ENCODE assay signal across 8 mouse cellular contexts in the genomic region with DNA sequence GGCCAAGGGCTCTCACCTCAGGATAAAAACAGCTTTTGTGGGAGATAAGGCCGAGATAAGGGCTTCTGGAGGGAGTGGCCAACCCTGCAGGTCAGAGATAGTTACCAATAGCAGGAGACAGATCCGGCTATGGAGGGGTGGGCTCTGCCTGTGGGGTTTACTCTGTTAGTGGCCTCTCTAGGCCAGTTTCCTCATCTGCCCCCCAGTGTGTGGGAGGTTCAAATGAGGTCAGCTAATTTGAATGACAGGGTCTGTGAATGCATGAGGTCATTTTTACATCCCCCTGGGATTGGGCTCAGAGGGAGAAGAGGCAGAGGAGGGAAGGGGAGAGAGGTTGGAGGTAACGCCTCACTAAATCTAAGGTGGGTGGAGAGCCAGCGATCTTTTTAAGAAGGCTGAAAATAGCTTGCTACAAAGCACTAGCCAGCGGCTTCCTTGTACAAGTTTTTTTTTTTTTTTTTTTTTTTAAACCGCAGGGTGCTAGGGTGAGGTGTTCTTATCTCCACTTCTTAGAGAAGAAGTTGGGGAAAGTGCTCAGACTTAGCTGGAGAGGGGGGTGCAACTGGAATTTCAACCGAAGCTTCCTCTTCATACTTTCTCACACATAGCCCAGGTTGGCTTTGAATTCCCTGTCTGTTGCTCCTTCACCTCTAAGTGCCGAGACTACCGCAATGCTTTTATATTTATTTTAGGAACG. TPM values are rescaled to one million over a fixed set of nuclear protein-coding genes. Genes with fewer than 3 reads are reported as not detected.
DNase-seq lines count a peak whose midpoint lies in the region; ATAC-seq and TF ChIP-seq lines count a peak whose summit lies in the region.

No protein-coding gene starts in this region.

- no peaks in the 10 kb centered on the region for H3K4me1 ChIP-seq in kidney, adult 2 months (ENCODE audit: control insufficient read depth, insufficient read depth, low read length)
- H3K4me1 ChIP-seq in embryonic facial prominence, embryonic 12.5 days, result peaks cover 4% of the 10 kb centered on the region; the same call in 1 of the 2 replicates
- no peaks in the 10 kb centered on the region for H3K4me1 ChIP-seq in limb, embryonic 11.5 days (ENCODE audit: control insufficient read depth, insufficient read depth, low read length)
- peaks cover 12% of the 10 kb centered on the region for H3K4me1 ChIP-seq in neural tube, embryonic 14.5 days (ENCODE audit: control insufficient read depth, insufficient read depth, low read length)

- TF ChIP-seq POLR2A in kidney, adult 2 months (IDR thresholded peaks at IDR 0.05; ENCODE audit: low read depth, low read length), result no peak

- no peaks in the 10 kb centered on the region; the same call in 1 of the 2 replicates for H3K9me3 ChIP-seq in embryonic facial prominence, embryonic 12.5 days
- no peaks in the 10 kb centered on the region for H3K9me3 ChIP-seq in limb, embryonic 11.5 days (ENCODE audit: control insufficient read depth, low read length)
- no peaks in the 10 kb centered on the region for H3K9me3 ChIP-seq in neural tube, embryonic 14.5 days (ENCODE audit: control insufficient read depth, low read length)

- 0 out of 2 replicates have a peak overlapping the region, but pooled peaks have one; percentile 10 for H3K4me3 ChIP-seq in kidney, adult 2 months (ENCODE audit: insufficient read depth, low read depth, low read length)
- H3K4me3 ChIP-seq in embryonic facial prominence, embryonic 12.5 days, result 0 out of 2 replicates have a peak overlapping the region, but pooled peaks have one; percentile 6
- peak overlapping the region; percentile 17 for H3K4me3 ChIP-seq in limb, embryonic 11.5 days (ENCODE audit: low read depth, low read length)
- H3K4me3 ChIP-seq in neural tube, embryonic 14.5 days (ENCODE audit: low read depth, low read length), result no peak overlapping the region

- H3K4me2 ChIP-seq in embryonic facial prominence, embryonic 12.5 days (replicated peaks), result peak overlapping the region; percentile 42
- H3K4me2 ChIP-seq in limb, embryonic 11.5 days (ENCODE audit: low read depth, severe bottlenecking), result peak overlapping the region; percentile 36
- H3K4me2 ChIP-seq in neural tube, embryonic 14.5 days (ENCODE audit: low read depth, low read length), result peak overlapping the region; percentile 34

- no peaks in the 10 kb centered on the region for H3K36me3 ChIP-seq in kidney, adult 2 months (ENCODE audit: control insufficient read depth, insufficient read depth, low read length)
- no peaks in the 10 kb centered on the region for H3K36me3 ChIP-seq in embryonic facial prominence, embryonic 12.5 days
- H3K36me3 ChIP-seq in limb, embryonic 11.5 days (ENCODE audit: control insufficient read depth, insufficient read depth, low read length), result no peaks in the 10 kb centered on the region
- no peaks in the 10 kb centered on the region for H3K36me3 ChIP-seq in neural tube, embryonic 14.5 days (ENCODE audit: control insufficient read depth, insufficient read depth, low read length)

- H3K27me3 ChIP-seq in kidney, adult 2 months (replicated peaks; ENCODE audit: control insufficient read depth, insufficient read depth, low read length), result no peaks in the 10 kb centered on the region
- H3K27me3 ChIP-seq in embryonic facial prominence, embryonic 12.5 days, result peaks cover 32% of the 10 kb centered on the region
- peaks cover 13% of the 10 kb centered on the region; the same call in 1 of the 2 replicates for H3K27me3 ChIP-seq in limb, embryonic 11.5 days (ENCODE audit: control insufficient read depth, insufficient read depth, low read length)
- no peaks in the 10 kb centered on the region for H3K27me3 ChIP-seq in neural tube, embryonic 14.5 days (ENCODE audit: control insufficient read depth, insufficient read depth, low read length)

- DNase-seq in kidney, adult 2 months, result no peak
- no peak for DNase-seq in kidney, postnatal 4 days
- no peak for DNase-seq in limb, embryonic 11.5 days (ENCODE audit: low spot score)
- DNase-seq in urinary bladder, postnatal 25 days (ENCODE audit: low spot score), result no peak
- no peak for DNase-seq in lung, postnatal 14 days
- no peak for DNase-seq in left cerebral cortex, adult 11 months (ENCODE audit: low spot score)

- TF ChIP-seq CTCF in kidney, adult 2 months (conservative IDR thresholded peaks at IDR 0.05; ENCODE audit: insufficient read depth, insufficient read length, low read depth, low read length), result no peak

- no peak overlapping the region for H3K27ac ChIP-seq in kidney, adult 2 months (ENCODE audit: insufficient read depth, low read depth, low read length)
- H3K27ac ChIP-seq in embryonic facial prominence, embryonic 12.5 days, result no peak overlapping the region
- H3K27ac ChIP-seq in limb, embryonic 11.5 days (replicated peaks; ENCODE audit: low read depth, low read length), result no peak overlapping the region
- H3K27ac ChIP-seq in neural tube, embryonic 14.5 days (ENCODE audit: low read depth, low read length), result no peak overlapping the region

- H3K9ac ChIP-seq in embryonic facial prominence, embryonic 12.5 days, result no peak overlapping the region
- no peak overlapping the region for H3K9ac ChIP-seq in limb, embryonic 11.5 days (ENCODE audit: low read length)
- no peak overlapping the region for H3K9ac ChIP-seq in neural tube, embryonic 14.5 days (replicated peaks; ENCODE audit: low read depth, low read length)

- no peak; the same call in 1 of the 2 replicates for ATAC-seq in embryonic facial prominence, embryonic 12.5 days (ENCODE audit: insufficient number of reproducible peaks, insufficient read depth, low FRiP score, low TSS enrichment)
- ATAC-seq in limb, embryonic 11.5 days (ENCODE audit: insufficient number of reproducible peaks, low FRiP score, low TSS enrichment, low read depth), result peak; percentile 36
- ATAC-seq in neural tube, embryonic 14.5 days (ENCODE audit: low read depth), result peak; percentile 32; the same call in 1 of the 2 replicates

- WGBS in kidney, adult 2 months, result 20% methylated on average over 10 of the region's 10 CpGs
- WGBS in embryonic facial prominence, embryonic 12.5 days, result 5% methylated on average over 10 of the region's 10 CpGs
- WGBS in limb, embryonic 11.5 days, result 5% methylated on average over 10 of the region's 10 CpGs
- WGBS in neural tube, embryonic 14.5 days, result 1% methylated on average over 10 of the region's 10 CpGs

RNA-seq across cellular contexts. Expression of gene Wwc1, which starts 20.4 kb away (rescaled TPM):
- 91.9 and 110 TPM in 2 replicates for polyA plus RNA-seq in kidney, adult 2 months (2012; rRNA removed)
- 5.7 and 7.8 TPM in 2 replicates for polyA plus RNA-seq in embryonic facial prominence, embryonic 12.5 days (2016; fragmentation: Nextera tagmentation; extraction: Ambion mirVana)
- polyA plus RNA-seq in limb, embryonic 11.5 days (2014; fragmentation: Nextera tagmentation; extraction: Ambion mirVana), result 2.1 and 2.6 TPM in 2 replicates
- polyA plus RNA-seq in neural tube, embryonic 14.5 days (2014; fragmentation: Nextera tagmentation; extraction: Ambion mirVana), result 6.0 and 7.2 TPM in 2 replicates

Comparison
In these comparisons a context has a peak if more than half of its experiments do, and no peak if none do; other contexts are left out.
1. RNA of gene Wwc1, which starts 20.4 kb away (polyA plus RNA-seq): 91.9 to 110 TPM in kidney, adult 2 months; 6.0 to 7.2 TPM in neural tube, embryonic 14.5 days, 5.7 to 7.8 TPM in embryonic facial prominence, embryonic 12.5 days and 2.1 to 2.6 TPM in limb, embryonic 11.5 days; every median in the first group is over 10 times any median in the second.
2. Peak in every context shown above with its lines, with median percentiles within 50 percentile points of each other: H3K4me2 ChIP-seq.